Mouse (Mus musculus) kidney, postnatal 4 days (tissue): ENCODE data around the gene Kcnn4.
A peak's percentile ranks its signal among the peaks of the same experiment; 100 is the strongest.

Experiments
- DNase-seq, 2 experiments: peaks; one replicate each; pipeline ENCODE4 v3.0.0; 2021; ENCODE audit warnings: mixed read lengths in 2 of 2

The Kcnn4 gene

DNA sequence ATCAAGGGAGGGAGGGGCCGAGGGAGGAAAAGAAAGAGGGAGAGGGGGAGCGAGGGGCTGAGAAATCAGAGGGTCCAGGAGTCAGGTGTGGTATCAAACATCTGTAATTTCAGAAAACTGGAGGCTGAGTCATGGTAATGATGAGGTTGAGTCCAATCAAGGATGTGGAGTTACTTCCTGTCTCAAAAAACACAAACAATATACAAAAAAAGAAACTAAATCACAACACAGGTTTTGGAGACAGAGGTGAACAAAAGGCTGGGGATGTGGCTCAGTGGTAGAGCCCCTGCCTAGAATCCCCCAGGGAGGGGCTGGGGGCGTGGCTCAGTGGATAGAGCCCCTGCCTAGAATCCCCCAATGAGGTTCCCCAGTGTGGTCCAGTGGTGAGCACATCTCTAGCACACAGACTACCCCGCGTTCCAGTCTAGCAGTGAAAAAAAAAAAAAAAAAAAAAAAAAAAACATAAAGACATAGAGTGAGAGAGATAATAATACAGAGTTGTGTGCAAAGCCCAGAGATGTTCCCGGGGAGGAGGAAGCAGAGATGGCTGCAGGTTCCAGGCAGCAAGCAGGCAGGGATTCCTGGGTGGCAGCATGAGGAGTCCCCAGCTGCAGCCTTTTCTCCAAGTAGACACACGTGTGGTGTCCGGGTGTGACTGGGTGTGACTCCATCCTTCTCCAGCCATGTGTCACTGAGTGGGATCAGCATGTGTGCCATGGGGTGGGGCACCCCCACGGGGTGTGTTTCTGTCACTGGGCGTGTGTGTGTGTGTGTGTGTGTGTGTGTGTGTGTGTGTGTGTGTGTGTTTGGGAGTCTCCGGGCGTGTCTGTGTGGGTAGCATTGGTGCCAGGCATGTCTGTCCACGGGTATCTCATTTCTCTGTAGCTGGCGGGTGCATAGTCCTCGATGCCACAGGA, 3.1 kb upstream of the Kcnn4 start:
- DNase-seq: no peak

DNA sequence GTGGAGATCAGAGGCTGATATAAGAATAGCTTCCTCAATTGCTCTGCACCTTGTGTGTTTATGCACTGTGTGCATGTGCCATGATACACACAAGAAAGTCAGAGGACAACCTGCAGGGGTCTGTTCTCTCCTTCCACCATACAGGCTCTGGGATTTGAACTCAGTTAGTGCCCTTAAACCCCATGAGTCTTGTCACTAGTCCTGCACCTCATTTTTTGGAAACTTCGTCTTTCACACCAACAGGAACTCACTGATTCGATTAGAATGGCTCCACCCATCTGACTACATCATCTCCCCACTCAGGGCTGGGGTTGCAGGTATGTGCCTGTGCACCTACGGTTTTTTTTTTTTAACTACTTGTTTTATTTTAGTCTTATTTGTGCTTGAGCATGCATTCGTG, 1.8 kb upstream of the Kcnn4 start:
- no peak for DNase-seq

GRCm38 (mm10) chr7:24368946-24369345, 1.1 kb upstream of the Kcnn4 start:
- no peak for DNase-seq

DNA sequence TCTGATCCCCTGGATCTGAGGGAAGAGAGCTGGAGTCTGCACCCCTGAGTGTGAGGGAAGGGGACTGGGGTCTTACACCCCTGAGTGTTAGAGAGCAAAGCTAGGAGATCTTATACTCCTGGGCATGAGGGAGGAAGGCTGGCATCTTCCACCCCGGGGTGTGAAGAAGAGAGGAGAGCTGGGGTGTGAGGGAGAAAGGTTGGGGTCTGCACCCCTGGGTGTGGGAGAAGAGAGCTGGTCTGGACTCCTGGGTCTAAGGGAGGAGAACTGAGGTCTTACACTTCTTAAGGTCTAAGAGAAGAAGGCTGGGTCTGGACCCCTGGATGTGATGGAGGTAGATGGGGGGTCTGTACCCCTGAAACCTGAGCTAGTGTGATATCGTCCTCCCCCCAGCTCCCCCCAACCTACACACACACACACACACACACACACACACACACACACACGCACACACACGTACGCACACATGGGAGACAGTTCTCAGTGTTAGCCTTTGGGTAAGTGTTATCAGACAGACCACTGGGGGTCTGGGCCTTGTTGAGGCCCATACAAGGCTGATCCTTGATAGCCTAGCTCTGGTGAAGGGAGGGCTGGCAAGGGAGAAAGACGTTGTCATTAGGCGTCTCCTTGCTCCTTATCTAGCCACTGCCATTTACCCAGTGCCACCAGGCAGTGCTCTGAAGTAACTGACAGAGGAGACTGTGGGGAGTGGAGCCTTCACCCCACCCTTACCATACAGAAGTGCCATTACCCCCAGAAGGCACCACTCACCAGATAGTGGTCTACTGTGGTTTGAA, 1.1 kb downstream of the Kcnn4 start:
- DNase-seq: no peak

DNA sequence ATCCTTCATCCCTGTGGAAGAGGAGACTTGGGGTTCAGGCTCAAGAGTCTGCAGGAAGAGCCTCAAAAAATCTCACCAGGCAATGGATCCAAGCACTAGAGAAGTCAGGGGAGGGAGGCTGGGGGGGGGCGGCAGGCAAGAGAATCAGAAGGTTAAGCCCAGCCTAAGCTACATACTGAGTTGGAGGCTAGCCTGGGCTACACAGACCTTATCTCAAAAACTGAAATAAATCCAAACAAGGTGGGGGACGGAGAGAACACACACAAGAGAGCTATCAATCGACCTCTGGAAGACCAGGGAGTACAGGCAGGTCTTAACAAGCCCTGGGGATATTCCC, 1.7 kb downstream of the Kcnn4 start:
- DNase-seq: no peak

- DNase-seq: peak; percentile 32 to 53
Measured at GRCm38 (mm10) chr7:24372300-24372699, 2.2 kb downstream of the Kcnn4 start.

GRCm38 (mm10) chr7:24372786-24373185, 2.7 kb downstream of the Kcnn4 start:
- DNase-seq: no peak

DNA sequence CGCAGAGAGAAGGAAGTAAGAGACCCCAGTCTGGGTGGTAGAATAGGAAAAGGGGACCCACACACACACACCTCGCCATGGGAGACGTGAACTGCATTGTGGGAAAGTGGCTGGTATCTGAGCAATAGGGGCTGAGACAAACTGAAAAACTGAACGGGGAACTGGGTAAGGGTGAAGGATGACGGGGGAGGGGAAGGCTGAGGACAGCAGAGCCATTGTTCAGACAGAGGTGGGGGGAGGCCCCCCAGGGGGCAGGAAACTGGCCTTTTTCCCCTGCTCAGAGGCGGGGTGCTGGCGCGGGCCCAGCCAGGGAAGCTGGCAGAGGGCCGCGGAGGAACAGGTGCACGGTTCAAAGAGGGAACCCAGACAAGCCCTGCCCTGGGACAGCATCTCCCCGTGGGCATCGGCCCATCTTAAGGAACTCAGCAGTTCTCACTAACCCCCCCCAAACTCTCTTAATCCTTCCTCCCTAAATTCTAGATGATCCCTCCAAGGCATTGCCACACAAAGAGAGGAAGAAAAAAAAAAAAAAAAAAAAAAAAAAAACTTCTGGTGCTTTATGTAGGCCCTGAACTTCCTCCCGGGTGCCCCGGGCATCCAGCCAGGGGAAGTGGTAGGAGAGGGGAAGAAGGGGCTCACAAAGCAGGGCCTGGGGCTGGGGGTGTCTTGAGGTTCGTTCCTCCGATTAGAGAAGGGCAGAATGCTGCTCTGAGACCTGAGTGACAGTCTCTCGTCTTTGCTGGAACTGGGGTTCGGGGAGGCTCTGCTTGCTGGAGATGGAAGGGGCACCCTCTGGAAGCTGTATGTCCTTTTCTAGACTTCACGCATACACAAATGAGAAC, 3.7 kb downstream of the Kcnn4 start:
- peak; percentile 52 to 61 for DNase-seq

- DNase-seq: no peak
Measured at GRCm38 (mm10) chr7:24376456-24376855, 6.4 kb downstream of the Kcnn4 start.

GRCm38 (mm10) chr7:24377091-24377865, 7.2 kb downstream of the Kcnn4 start:
- peak; percentile 58 to 68 for DNase-seq

GRCm38 (mm10) chr7:24378049-24378701, 8.1 kb downstream of the Kcnn4 start:
- no peak for DNase-seq

- DNase-seq: peak in 1 of 2 experiments; percentile 14
Measured at GRCm38 (mm10) chr7:24379934-24380333, 9.9 kb downstream of the Kcnn4 start.

DNA sequence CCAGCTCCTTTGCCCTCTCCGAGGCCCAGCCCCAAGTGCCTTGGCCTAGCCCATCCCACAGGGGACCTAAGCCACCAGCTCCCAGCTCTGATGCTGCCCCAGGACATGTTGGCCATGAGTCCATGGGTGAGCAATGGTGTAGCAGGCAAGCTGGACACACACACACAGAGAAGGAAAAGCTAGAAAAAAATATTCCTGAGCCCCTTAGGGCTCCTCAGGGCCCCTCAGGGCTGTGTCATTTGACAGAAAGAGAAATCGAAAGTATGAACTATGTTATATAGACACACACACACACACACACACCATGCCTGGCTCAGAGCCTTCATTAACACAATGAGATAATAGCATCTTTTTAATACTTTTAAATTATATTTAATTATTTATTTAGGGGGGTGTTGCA, 10.3 kb downstream of the Kcnn4 start:
- no peak for DNase-seq

DNA sequence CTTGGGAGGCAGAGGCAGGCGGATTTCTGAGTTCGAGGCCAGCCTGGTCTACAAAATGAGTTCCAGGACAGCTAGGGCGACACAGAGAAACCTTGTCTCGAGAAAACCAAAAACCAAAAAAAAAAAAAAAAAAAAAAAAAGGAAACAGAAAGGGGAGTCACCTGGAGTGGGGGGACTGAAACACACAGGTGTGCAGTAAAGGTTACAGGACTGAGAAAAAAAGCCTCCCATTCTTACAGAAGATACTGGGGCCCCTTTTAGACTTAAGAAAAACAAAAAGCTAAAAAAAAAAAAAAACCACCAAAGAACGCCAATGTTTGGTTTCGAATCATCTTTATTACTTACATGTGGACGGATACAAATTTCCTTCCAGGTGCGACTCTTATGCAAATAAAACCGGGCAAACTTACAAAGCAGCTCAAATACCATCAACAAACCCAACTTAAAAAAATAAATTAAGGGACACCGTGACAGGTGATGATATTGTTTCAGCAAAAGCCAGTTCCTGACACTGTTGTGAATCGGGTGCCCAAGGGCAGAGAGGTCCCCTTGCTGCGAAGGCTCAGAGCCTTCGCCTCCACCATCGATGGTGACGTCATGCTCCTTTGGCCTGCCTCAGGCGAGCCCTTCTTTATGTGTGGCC, 12.8 kb downstream of the Kcnn4 start:
- DNase-seq: no peak

DNA sequence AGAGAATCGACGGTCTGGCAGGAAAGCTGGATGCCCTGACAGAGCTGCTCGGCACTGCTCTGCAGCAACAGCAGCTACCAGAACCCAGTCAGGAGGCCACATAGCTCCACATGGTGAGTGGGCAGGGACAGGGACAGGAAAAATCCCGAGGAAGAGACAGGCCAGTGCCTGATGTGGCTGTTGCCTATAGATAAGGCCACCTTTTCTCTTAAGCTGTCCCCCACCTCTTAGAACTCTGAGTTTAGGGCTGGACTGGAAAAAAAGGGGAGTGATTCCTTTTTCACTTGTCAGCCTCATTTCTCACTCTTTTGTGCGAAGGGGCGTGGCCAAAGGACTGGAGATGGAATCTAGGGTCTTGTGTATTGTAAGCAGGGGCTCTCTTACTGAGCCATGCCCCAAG, 14.0 kb downstream of the Kcnn4 start:
- no peak for DNase-seq

DNA sequence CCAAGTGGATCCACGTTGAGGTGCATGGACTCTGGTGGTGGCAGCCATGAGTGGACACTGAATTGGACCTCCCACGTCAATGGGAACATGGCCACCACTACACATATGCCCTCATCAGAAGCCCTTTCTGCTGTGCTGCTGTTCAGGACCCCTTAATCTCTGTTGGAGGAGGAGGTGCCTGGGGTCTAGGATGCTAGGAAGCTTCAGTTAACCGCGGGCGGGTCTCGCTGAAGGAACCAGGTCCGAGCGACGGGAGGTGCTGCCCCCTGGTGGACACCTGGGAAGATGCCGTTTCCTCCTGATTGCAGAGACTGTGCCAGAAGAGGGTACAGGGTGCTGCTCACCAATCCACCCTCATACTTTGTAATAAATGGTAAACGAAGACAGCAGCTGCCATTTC, 14.8 kb downstream of the Kcnn4 start:
- peak; percentile 83 to 85 for DNase-seq

GRCm38 (mm10) chr7:24387059-24387556, 17.0 kb downstream of the Kcnn4 start:
- DNase-seq: no peak

DNA sequence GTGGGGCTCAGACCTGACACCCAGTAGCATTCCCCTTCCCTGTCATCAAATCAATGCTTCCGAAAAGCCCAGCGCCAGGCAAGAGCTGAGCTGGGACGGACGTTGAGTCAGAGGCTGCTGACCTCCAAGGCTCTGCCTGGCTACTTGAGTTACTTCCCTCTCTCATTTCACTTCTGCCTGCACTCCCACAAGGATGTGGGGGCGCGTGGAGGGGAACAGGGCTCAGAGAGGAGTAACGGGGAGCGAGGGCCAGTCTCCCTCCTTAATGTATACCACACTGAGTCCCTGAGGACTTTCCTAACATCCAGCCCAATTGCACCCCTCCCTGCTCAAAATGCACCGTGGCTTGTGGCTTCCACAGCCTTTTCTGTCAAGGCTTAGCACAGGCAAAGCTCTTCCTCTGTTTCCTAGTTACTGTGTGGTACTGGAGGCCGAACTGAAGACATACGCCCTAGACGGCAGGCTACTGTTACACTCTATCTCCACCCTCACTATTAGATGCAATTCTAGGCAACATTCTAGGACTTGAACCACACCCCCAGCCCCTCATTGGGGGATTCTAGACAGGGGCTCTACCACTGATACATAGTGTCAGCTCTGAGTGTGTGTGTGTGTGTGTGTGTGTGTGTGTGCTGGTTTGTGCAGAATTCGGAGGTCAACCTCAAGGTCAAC, 19.6 kb downstream of the Kcnn4 start:
- DNase-seq: no peak

DNA sequence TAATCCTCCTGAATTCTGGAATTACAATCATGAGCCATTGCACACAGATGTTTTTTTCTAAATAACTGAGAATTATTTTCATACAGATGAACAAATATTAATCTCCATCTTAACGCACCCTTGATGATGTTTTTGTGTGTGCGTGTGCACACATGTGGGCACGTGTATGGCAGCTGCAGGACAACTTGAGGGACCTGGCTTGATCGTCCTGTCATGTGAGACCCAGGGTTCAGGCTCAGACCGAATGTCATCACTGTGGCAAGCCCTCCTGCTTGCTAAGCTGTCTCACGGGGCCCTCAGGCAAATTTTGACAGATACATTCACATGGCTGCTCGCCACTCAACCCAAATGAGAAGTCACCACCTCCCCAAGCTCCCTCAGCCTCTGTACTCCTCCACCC, 20.4 kb downstream of the Kcnn4 start:
- DNase-seq: no peak

GRCm38 (mm10) chr7:24391077-24391476, 21.0 kb downstream of the Kcnn4 start:
- DNase-seq: peak; percentile 39 to 58
